Mouse (Mus musculus): ENCODE measurements around the gene Arel1. TPM values are rescaled to one million over a fixed set of nuclear protein-coding genes. Genes with fewer than 3 reads are reported as not detected.

Gene Arel1
- polyA plus RNA-seq, 1 experiment = 9.9 TPM

- TF ChIP-seq CTCF (IDR thresholded peaks at IDR 0.05; ENCODE audit: control insufficient read depth, insufficient read depth, insufficient read length) = no peak
- TF ChIP-seq MYOG (IDR thresholded peaks at IDR 0.05; ENCODE audit: control insufficient read depth, extremely low read depth, insufficient read length) = no peak
- TF ChIP-seq CEBPB (IDR thresholded peaks at IDR 0.05; ENCODE audit: low read depth) = no peak
- TF ChIP-seq MAX (IDR thresholded peaks at IDR 0.05) = no peak
- no peak for TF ChIP-seq FOSL1 (IDR thresholded peaks at IDR 0.05; ENCODE audit: insufficient read depth, low read length, poor library complexity, severe bottlenecking)
- TF ChIP-seq MYOD1 (IDR thresholded peaks at IDR 0.05; ENCODE audit: control insufficient read depth, insufficient read length, low read depth) = no peak
- TF ChIP-seq USF1 (IDR thresholded peaks at IDR 0.05; ENCODE audit: low read depth) = no peak
- Histone ChIP-seq H3K79me3 (ENCODE audit: low read depth) (no peaks in the 10 kb centered on the region), H3K36me3 (ENCODE audit: control insufficient read depth, insufficient read depth) (peaks cover 7% of the 10 kb centered on the region), H3ac (ENCODE audit: control insufficient read depth, insufficient read length, low read depth) (no peak overlapping the region), H3K4me3 (ENCODE audit: insufficient read depth, poor library complexity, severe bottlenecking) (no peak overlapping the region), H3K27me3 (ENCODE audit: control insufficient read depth, insufficient read depth, insufficient read length) (no peaks in the 10 kb centered on the region), H3K79me2 (ENCODE audit: control insufficient read depth, insufficient read depth) (no peaks in the 10 kb centered on the region)
Measured at GRCm38 (mm10) chr12:84989456-84989855, 18.8 kb upstream of the Arel1 start.

- Histone ChIP-seq H3K27me3 (ENCODE audit: control insufficient read depth, insufficient read depth, insufficient read length) (no peaks in the 10 kb centered on the region), H3K36me3 (ENCODE audit: control insufficient read depth, insufficient read depth) (peaks cover 74% of the 10 kb centered on the region), H3K79me2 (ENCODE audit: control insufficient read depth, insufficient read depth) (no peaks in the 10 kb centered on the region), H3K79me3 (ENCODE audit: low read depth) (no peaks in the 10 kb centered on the region), H3K4me3 (ENCODE audit: insufficient read depth, poor library complexity, severe bottlenecking) (no peak overlapping the region), H3ac (ENCODE audit: control insufficient read depth, insufficient read length, low read depth) (no peak overlapping the region)
- no peak for TF ChIP-seq MYOD1 (IDR thresholded peaks at IDR 0.05; ENCODE audit: control insufficient read depth, insufficient read length, low read depth)
- TF ChIP-seq CEBPB (IDR thresholded peaks at IDR 0.05; ENCODE audit: low read depth) = no peak
- no peak for TF ChIP-seq USF1 (IDR thresholded peaks at IDR 0.05; ENCODE audit: low read depth)
- no peak for TF ChIP-seq MAX (IDR thresholded peaks at IDR 0.05)
- no peak for TF ChIP-seq CTCF (IDR thresholded peaks at IDR 0.05; ENCODE audit: control insufficient read depth, insufficient read depth, insufficient read length)
- no peak for TF ChIP-seq MYOG (IDR thresholded peaks at IDR 0.05; ENCODE audit: control insufficient read depth, extremely low read depth, insufficient read length)
- no peak for TF ChIP-seq FOSL1 (IDR thresholded peaks at IDR 0.05; ENCODE audit: insufficient read depth, low read length, poor library complexity, severe bottlenecking)
Measured at GRCm38 (mm10) chr12:84979264-84979862, 8.7 kb upstream of the Arel1 start.

- H3K79me3 ChIP-seq (ENCODE audit: low read depth) = peaks cover 35% of the 10 kb centered on the region
- no peaks in the 10 kb centered on the region for H3K27me3 ChIP-seq (ENCODE audit: control insufficient read depth, insufficient read depth, insufficient read length)
- peaks cover 27% of the 10 kb centered on the region for H3K36me3 ChIP-seq (ENCODE audit: control insufficient read depth, insufficient read depth)
- peak overlapping the region; percentile 97 for H3ac ChIP-seq (ENCODE audit: control insufficient read depth, insufficient read length, low read depth)
- H3K79me2 ChIP-seq (ENCODE audit: control insufficient read depth, insufficient read depth) = peaks cover 85% of the 10 kb centered on the region
- TF ChIP-seq CTCF (IDR thresholded peaks at IDR 0.05; ENCODE audit: control insufficient read depth, insufficient read depth, insufficient read length) (no peak), MYOG (IDR thresholded peaks at IDR 0.05; ENCODE audit: control insufficient read depth, extremely low read depth, insufficient read length) (no peak), FOSL1 (IDR thresholded peaks at IDR 0.05; ENCODE audit: insufficient read depth, low read length, poor library complexity, severe bottlenecking) (no peak), MAX (IDR thresholded peaks at IDR 0.05) (no peak), MYOD1 (IDR thresholded peaks at IDR 0.05; ENCODE audit: control insufficient read depth, insufficient read length, low read depth) (no peak), USF1 (IDR thresholded peaks at IDR 0.05; ENCODE audit: low read depth) (no peak), CEBPB (IDR thresholded peaks at IDR 0.05; ENCODE audit: low read depth) (no peak)
- H3K4me3 ChIP-seq (ENCODE audit: insufficient read depth, poor library complexity, severe bottlenecking) = peak overlapping the region; percentile 98
Measured at GRCm38 (mm10) chr12:84969656-84970427, 858 bp downstream of the Arel1 start.

GRCm38 (mm10) chr12:84968831-84969655 is 1.7 kb downstream of the Arel1 start:
- Histone ChIP-seq H3K79me3 (ENCODE audit: low read depth) (peaks cover 37% of the 10 kb centered on the region), H3K79me2 (ENCODE audit: control insufficient read depth, insufficient read depth) (peaks cover 85% of the 10 kb centered on the region), H3K36me3 (ENCODE audit: control insufficient read depth, insufficient read depth) (peaks cover 20% of the 10 kb centered on the region), H3ac (ENCODE audit: control insufficient read depth, insufficient read length, low read depth) (peak overlapping the region; percentile 6), H3K27me3 (ENCODE audit: control insufficient read depth, insufficient read depth, insufficient read length) (no peaks in the 10 kb centered on the region), H3K4me3 (ENCODE audit: insufficient read depth, poor library complexity, severe bottlenecking) (peak overlapping the region; percentile 98)
- no peak for TF ChIP-seq FOSL1 (IDR thresholded peaks at IDR 0.05; ENCODE audit: insufficient read depth, low read length, poor library complexity, severe bottlenecking)
- no peak for TF ChIP-seq CEBPB (IDR thresholded peaks at IDR 0.05; ENCODE audit: low read depth)
- TF ChIP-seq MAX (IDR thresholded peaks at IDR 0.05) = no peak
- no peak for TF ChIP-seq MYOG (IDR thresholded peaks at IDR 0.05; ENCODE audit: control insufficient read depth, extremely low read depth, insufficient read length)
- TF ChIP-seq CTCF (IDR thresholded peaks at IDR 0.05; ENCODE audit: control insufficient read depth, insufficient read depth, insufficient read length) = no peak
- no peak for TF ChIP-seq USF1 (IDR thresholded peaks at IDR 0.05; ENCODE audit: low read depth)
- TF ChIP-seq MYOD1 (IDR thresholded peaks at IDR 0.05; ENCODE audit: control insufficient read depth, insufficient read length, low read depth) = no peak

GRCm38 (mm10) chr12:84962606-84963005 is 8.1 kb downstream of the Arel1 start:
- H3K79me2 ChIP-seq (ENCODE audit: control insufficient read depth, insufficient read depth) = peaks cover 29% of the 10 kb centered on the region
- TF ChIP-seq MYOG (IDR thresholded peaks at IDR 0.05; ENCODE audit: control insufficient read depth, extremely low read depth, insufficient read length) = no peak
- no peak for TF ChIP-seq MAX (IDR thresholded peaks at IDR 0.05)
- no peak for TF ChIP-seq USF1 (IDR thresholded peaks at IDR 0.05; ENCODE audit: low read depth)
- TF ChIP-seq FOSL1 (IDR thresholded peaks at IDR 0.05; ENCODE audit: insufficient read depth, low read length, poor library complexity, severe bottlenecking) = no peak
- TF ChIP-seq CTCF (IDR thresholded peaks at IDR 0.05; ENCODE audit: control insufficient read depth, insufficient read depth, insufficient read length) = no peak
- TF ChIP-seq MYOD1 (IDR thresholded peaks at IDR 0.05; ENCODE audit: control insufficient read depth, insufficient read length, low read depth) = no peak
- TF ChIP-seq CEBPB (IDR thresholded peaks at IDR 0.05; ENCODE audit: low read depth) = no peak
- no peak overlapping the region for H3K4me3 ChIP-seq (ENCODE audit: insufficient read depth, poor library complexity, severe bottlenecking)
- no peaks in the 10 kb centered on the region for H3K27me3 ChIP-seq (ENCODE audit: control insufficient read depth, insufficient read depth, insufficient read length)
- peaks cover 7% of the 10 kb centered on the region for H3K79me3 ChIP-seq (ENCODE audit: low read depth)
- H3ac ChIP-seq (ENCODE audit: control insufficient read depth, insufficient read length, low read depth) = no peak overlapping the region
- peaks cover 21% of the 10 kb centered on the region for H3K36me3 ChIP-seq (ENCODE audit: control insufficient read depth, insufficient read depth)

Measured in C2C12 (cell line).